17 mouse cellular contexts compared by ENCODE assay signal in the genomic region with DNA sequence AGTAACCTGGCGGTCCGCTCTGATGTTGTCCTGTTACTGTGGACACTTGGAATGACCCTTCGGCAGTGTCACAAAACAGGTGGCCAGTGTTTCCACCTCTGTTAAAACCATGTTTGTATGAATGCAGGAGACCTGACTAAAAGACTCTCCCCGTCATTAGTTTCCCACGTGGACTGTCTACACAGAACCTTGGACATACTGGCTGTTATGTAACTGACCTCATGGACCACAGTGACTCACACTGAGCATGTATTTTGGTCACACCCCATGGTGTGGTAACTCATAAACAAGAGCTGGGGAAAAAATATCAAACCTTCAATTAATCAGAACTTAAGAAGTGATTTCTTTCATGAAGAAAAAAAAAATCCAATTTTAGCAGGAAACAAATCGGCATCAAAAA. TPM values are rescaled to one million over a fixed set of nuclear protein-coding genes. Genes with fewer than 3 reads are reported as not detected.
DNase-seq lines count a peak whose midpoint lies in the region; ATAC-seq and TF ChIP-seq lines count a peak whose summit lies in the region.
"Had no signal": no experiment of that assay in that cellular context is flagged by ENCODE, and none has a peak within 500 bp of the region (broad histone marks: within the 10 kb centered on the region; RNA-seq: fewer than 3 reads in every experiment).

No protein-coding gene starts in this region.

- no peak for TF ChIP-seq CTCF in C2C12 (IDR thresholded peaks at IDR 0.05; ENCODE audit: control insufficient read depth, insufficient read depth, insufficient read length)

- no peaks in the 10 kb centered on the region for H3K79me2 ChIP-seq in C2C12 (ENCODE audit: control insufficient read depth, insufficient read depth)

- H3K4me3 ChIP-seq in kidney, embryonic 16.5 days (ENCODE audit: low read length) = no peak overlapping the region
- no peak overlapping the region for H3K4me3 ChIP-seq in C2C12 (ENCODE audit: insufficient read depth, poor library complexity, severe bottlenecking)
- H3K4me3 ChIP-seq: embryonic facial prominence, embryonic 15.5 days; heart, embryonic 15.5 days; midbrain, embryonic 15.5 days; neural tube, embryonic 12.5 days had no signal

- no peaks in the 10 kb centered on the region for H3K36me3 ChIP-seq in kidney, embryonic 16.5 days (ENCODE audit: insufficient read depth, low read length)
- H3K36me3 ChIP-seq in C2C12 (ENCODE audit: control insufficient read depth, insufficient read depth) = no peaks in the 10 kb centered on the region
- H3K36me3 ChIP-seq: embryonic facial prominence, embryonic 15.5 days; heart, embryonic 15.5 days; midbrain, embryonic 15.5 days; neural tube, embryonic 12.5 days had no signal

- peak; percentile 19 for DNase-seq in kidney, adult 18-20 months
- peak; percentile 38 for DNase-seq in 3T3-L1 (ENCODE audit: low read depth, low spot score)
- peak; percentile 40 to 76 for DNase-seq in kidney, postnatal 25 days
- no peak for DNase-seq in layer of hippocampus, postnatal 10 days (ENCODE audit: low spot score in 2 of 2)
- no peak for DNase-seq in frontal cortex, postnatal 10 days (ENCODE audit: low spot score in 2 of 2)
- DNase-seq: cerebellum, adult 2 months; gastrocnemius, postnatal 10 days; lung, postnatal 10 days; thymus, postnatal 36 days had no signal

- 0 out of 2 replicates have a peak, but pooled peaks cover 3% of the 10 kb centered on the region for H3K4me1 ChIP-seq in kidney, embryonic 16.5 days (ENCODE audit: insufficient read depth, low read length)
- H3K4me1 ChIP-seq: embryonic facial prominence, embryonic 15.5 days; heart, embryonic 15.5 days; midbrain, embryonic 15.5 days; neural tube, embryonic 12.5 days had no signal

- H3K79me3 ChIP-seq in C2C12 (ENCODE audit: low read depth) = no peaks in the 10 kb centered on the region

- no peak overlapping the region for H3K27ac ChIP-seq in kidney, embryonic 16.5 days (ENCODE audit: low read length)
- H3K27ac ChIP-seq: embryonic facial prominence, embryonic 15.5 days; heart, embryonic 15.5 days; midbrain, embryonic 15.5 days; neural tube, embryonic 12.5 days had no signal

- no peak overlapping the region for H3K9ac ChIP-seq in kidney, embryonic 16.5 days (replicated peaks; ENCODE audit: low read length)
- H3K9ac ChIP-seq: embryonic facial prominence, embryonic 15.5 days; heart, embryonic 15.5 days; midbrain, embryonic 15.5 days; neural tube, embryonic 12.5 days had no signal

- no peak overlapping the region for H3ac ChIP-seq in C2C12 (ENCODE audit: control insufficient read depth, insufficient read length, low read depth)

- WGBS in kidney, embryonic 16.5 days = 92% methylated on average over 6 of the region's 6 CpGs

- H3K27me3 ChIP-seq in kidney, embryonic 16.5 days (ENCODE audit: insufficient read depth, low read length) = no peaks in the 10 kb centered on the region
- H3K27me3 ChIP-seq in C2C12 (ENCODE audit: control insufficient read depth, insufficient read depth, insufficient read length) = no peaks in the 10 kb centered on the region
- H3K27me3 ChIP-seq: embryonic facial prominence, embryonic 15.5 days; heart, embryonic 15.5 days; midbrain, embryonic 15.5 days; neural tube, embryonic 12.5 days had no signal

- ATAC-seq in kidney, embryonic 16.5 days (ENCODE audit: low FRiP score, low TSS enrichment) = no peak
- ATAC-seq: forebrain, embryonic 14.5 days; midbrain, embryonic 15.5 days had no signal

- H3K4me2 ChIP-seq in kidney, embryonic 16.5 days (replicated peaks; ENCODE audit: low read depth, low read length) = no peak overlapping the region
- H3K4me2 ChIP-seq: embryonic facial prominence, embryonic 15.5 days; heart, embryonic 15.5 days; midbrain, embryonic 15.5 days; neural tube, embryonic 12.5 days had no signal

- H3K9me3 ChIP-seq in kidney, embryonic 16.5 days (ENCODE audit: low read length) = no peaks in the 10 kb centered on the region
- H3K9me3 ChIP-seq: embryonic facial prominence, embryonic 15.5 days; heart, embryonic 15.5 days; midbrain, embryonic 15.5 days; neural tube, embryonic 12.5 days had no signal

TF ChIP-seq in C2C12, 6 proteins besides CTCF, POLR2A, EP300 and RAD21:
- TF ChIP-seq MYOG (IDR thresholded peaks at IDR 0.05; ENCODE audit: control insufficient read depth, extremely low read depth, insufficient read length) (no peak), MAX (IDR thresholded peaks at IDR 0.05) (peak; percentile 75), MYOD1 (IDR thresholded peaks at IDR 0.05; ENCODE audit: control insufficient read depth, insufficient read length, low read depth) (no peak)

RNA-seq across cellular contexts. Expression of gene Gm47996, which starts 54.9 kb away (rescaled TPM):
- polyA plus RNA-seq in kidney, embryonic 16.5 days (2015; fragmentation: Nextera tagmentation; extraction: Ambion mirVana) = 0.67 TPM in 2 replicates
- not detected for polyA plus RNA-seq in C2C12 (2012; fragmentation: generic; extraction: Trizol)
- not detected for total RNA-seq in layer of hippocampus, postnatal 10 days (2021)
- total RNA-seq: gastrocnemius, postnatal 10 days; left cerebral cortex, adult 8-10 months had no signal
- polyA plus RNA-seq: cerebellum, adult 2 months; embryonic facial prominence, embryonic 15.5 days; forebrain, embryonic 14.5 days; heart, embryonic 15.5 days; midbrain, embryonic 15.5 days; neural tube, embryonic 12.5 days had no signal

Comparison
In these comparisons a context has a peak if more than half of its experiments do, and no peak if none do; other contexts are left out.
1. DNase-seq: peak in kidney, adult 18-20 months (single experiment), 3T3-L1 (single experiment) and kidney, postnatal 25 days (2 of 2); none in layer of hippocampus, postnatal 10 days (0 of 2) and frontal cortex, postnatal 10 days (0 of 2).